Mouse (Mus musculus): ENCODE measurements at regions not wholly inside any gene's neighbourhood (a gene's known extent, or its start where the extent isn't known, plus 50 kb on each side); places are given as distances from the start of the nearest gene placed in this dataset.

DNA sequence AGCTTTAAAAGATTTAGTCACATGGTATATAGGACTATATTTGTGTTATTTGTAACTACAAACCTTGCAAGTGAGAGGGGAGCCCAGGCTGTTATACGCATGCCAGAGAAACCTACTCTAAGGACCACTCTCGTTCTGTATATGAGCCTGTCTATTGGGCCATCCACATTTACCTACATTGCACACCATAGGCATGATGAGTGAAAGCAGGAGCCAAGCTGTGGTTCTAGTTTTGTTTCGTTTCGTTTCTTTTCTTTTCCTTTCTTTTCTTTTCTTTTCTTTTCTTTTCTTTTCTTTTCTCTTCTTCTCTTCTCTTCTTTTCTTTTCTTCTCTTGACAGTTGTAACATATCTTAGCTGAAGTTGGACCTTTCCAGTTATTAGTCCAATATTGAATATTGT, 109.2 kb upstream of the Fndc3a start:
- Histone ChIP-seq H3K79me2 (ENCODE audit: control insufficient read depth, insufficient read depth, low read length, poor library complexity) (no peaks in the 10 kb centered on the region), H3K4me3 (ENCODE audit: control insufficient read depth in 1 of 2, insufficient read depth in 1 of 2, low read depth in 2 of 2, low read length in 2 of 2) (no peak overlapping the region), H3K4me1 (ENCODE audit: control insufficient read depth in 1 of 2, insufficient read depth in 2 of 2, low read length in 2 of 2) (no peaks in the 10 kb centered on the region), H3K27me3 (ENCODE audit: control insufficient read depth in 1 of 2, insufficient read depth in 2 of 2, low read length in 2 of 2) (no peaks in the 10 kb centered on the region; a peak in 1 of 4 replicates), H3K9me3 (replicated peaks; ENCODE audit: insufficient read depth, low read length) (no peaks in the 10 kb centered on the region), H3K36me3 (ENCODE audit: control insufficient read depth in 1 of 2, insufficient read depth in 2 of 2, low read length in 2 of 2) (no peaks in the 10 kb centered on the region), H3K27ac (ENCODE audit: control insufficient read depth, low read depth, low read length) (no peak overlapping the region), H3K9ac (ENCODE audit: control insufficient read depth, low read depth, low read length, poor library complexity, severe bottlenecking) (no peak overlapping the region)
- TF ChIP-seq NELFE (IDR thresholded peaks at IDR 0.05; ENCODE audit: low read depth, low read length) (no peak), ETS1 (IDR thresholded peaks at IDR 0.05; ENCODE audit: low read depth, low read length) (no peak), MAZ (IDR thresholded peaks at IDR 0.05; ENCODE audit: low read depth, low read length) (no peak), UBTF (IDR thresholded peaks at IDR 0.05; ENCODE audit: borderline replicate concordance, insufficient read depth, low read depth, low read length) (no peak), BHLHE40 (IDR thresholded peaks at IDR 0.05; ENCODE audit: borderline replicate concordance, low read depth, low read length) (no peak), TCF12 (IDR thresholded peaks at IDR 0.05; ENCODE audit: low read depth, low read length) (no peak), USF2 (IDR thresholded peaks at IDR 0.05; ENCODE audit: borderline replicate concordance in 1 of 2, insufficient read depth in 1 of 2, low read depth in 1 of 2, low read length in 2 of 2) (no peak)
- DNase-seq (ENCODE audit: low read depth, low spot score) = no peak

GRCm38 (mm10) chr14:72817764-72818163, 108.0 kb upstream of the Fndc3a start:
- Histone ChIP-seq H3K27ac (ENCODE audit: control insufficient read depth, low read depth, low read length) (no peak overlapping the region), H3K9ac (ENCODE audit: control insufficient read depth, low read depth, low read length, poor library complexity, severe bottlenecking) (no peak overlapping the region), H3K9me3 (replicated peaks; ENCODE audit: insufficient read depth, low read length) (no peaks in the 10 kb centered on the region), H3K36me3 (ENCODE audit: control insufficient read depth in 1 of 2, insufficient read depth in 2 of 2, low read length in 2 of 2) (no peaks in the 10 kb centered on the region), H3K27me3 (ENCODE audit: control insufficient read depth in 1 of 2, insufficient read depth in 2 of 2, low read length in 2 of 2) (no peaks in the 10 kb centered on the region; a peak in 1 of 4 replicates), H3K4me3 (ENCODE audit: control insufficient read depth in 1 of 2, insufficient read depth in 1 of 2, low read depth in 2 of 2, low read length in 2 of 2) (no peak overlapping the region), H3K79me2 (ENCODE audit: control insufficient read depth, insufficient read depth, low read length, poor library complexity) (no peaks in the 10 kb centered on the region), H3K4me1 (ENCODE audit: control insufficient read depth in 1 of 2, insufficient read depth in 2 of 2, low read length in 2 of 2) (no peaks in the 10 kb centered on the region)
- TF ChIP-seq ETS1 (IDR thresholded peaks at IDR 0.05; ENCODE audit: low read depth, low read length) = no peak
- no peak for TF ChIP-seq SMC3 (IDR thresholded peaks at IDR 0.05; ENCODE audit: low read depth, low read length)
- TF ChIP-seq ZKSCAN1 (IDR thresholded peaks at IDR 0.05; ENCODE audit: low read depth, low read length) = no peak
- TF ChIP-seq TCF12 (IDR thresholded peaks at IDR 0.05; ENCODE audit: low read depth, low read length) = no peak
- no peak for TF ChIP-seq NRF1 (IDR thresholded peaks at IDR 0.05; ENCODE audit: insufficient read depth, low read depth, low read length, poor library complexity, severe bottlenecking)
- TF ChIP-seq GATA1 (IDR thresholded peaks at IDR 0.05; ENCODE audit: low read depth, low read length) = no peak
- TF ChIP-seq POLR2AphosphoS2 (IDR thresholded peaks at IDR 0.05; ENCODE audit: low read length) = no peak
- no peak for DNase-seq (ENCODE audit: low read depth, low spot score)

GRCm38 (mm10) chr14:72816847-72817246, 107.0 kb upstream of the Fndc3a start:
- TF ChIP-seq TAL1 (IDR thresholded peaks at IDR 0.05; ENCODE audit: low read length) (no peak), SMC3 (IDR thresholded peaks at IDR 0.05; ENCODE audit: low read depth, low read length) (no peak), ELF1 (IDR thresholded peaks at IDR 0.05; ENCODE audit: low read depth, low read length) (no peak), EP300 (IDR thresholded peaks at IDR 0.05; ENCODE audit: low read depth in 1 of 2, low read length in 2 of 2) (no peak), ZMIZ1 (IDR thresholded peaks at IDR 0.05; ENCODE audit: low read depth, low read length) (no peak), CTCF (IDR thresholded peaks at IDR 0.05 in 2 of 3, conservative IDR thresholded peaks at IDR 0.05 in 1 of 3; ENCODE audit: control insufficient read depth in 1 of 3, insufficient read depth in 1 of 3, low read depth in 2 of 3, low read length in 3 of 3, poor library complexity in 1 of 3, severe bottlenecking in 1 of 3) (no peak), HCFC1 (IDR thresholded peaks at IDR 0.05; ENCODE audit: low read depth, low read length) (no peak), ZKSCAN1 (IDR thresholded peaks at IDR 0.05; ENCODE audit: low read depth, low read length) (no peak), GABPA (IDR thresholded peaks at IDR 0.05; ENCODE audit: low read depth, low read length) (no peak), BHLHE40 (IDR thresholded peaks at IDR 0.05; ENCODE audit: borderline replicate concordance, low read depth, low read length) (no peak), ETS1 (IDR thresholded peaks at IDR 0.05; ENCODE audit: low read depth, low read length) (no peak), SIN3A (IDR thresholded peaks at IDR 0.05; ENCODE audit: low read length) (no peak), MAZ (IDR thresholded peaks at IDR 0.05; ENCODE audit: low read depth, low read length) (no peak), GATA1 (IDR thresholded peaks at IDR 0.05; ENCODE audit: low read depth, low read length) (no peak), MAX (IDR thresholded peaks at IDR 0.05; ENCODE audit: low read length) (no peak)
- no peak for DNase-seq (ENCODE audit: low read depth, low spot score)
- Histone ChIP-seq H3K79me2 (ENCODE audit: control insufficient read depth, insufficient read depth, low read length, poor library complexity) (no peaks in the 10 kb centered on the region), H3K4me1 (ENCODE audit: control insufficient read depth in 1 of 2, insufficient read depth in 2 of 2, low read length in 2 of 2) (no peaks in the 10 kb centered on the region), H3K27me3 (ENCODE audit: control insufficient read depth in 1 of 2, insufficient read depth in 2 of 2, low read length in 2 of 2) (no peaks in the 10 kb centered on the region; a peak in 1 of 4 replicates), H3K4me3 (ENCODE audit: control insufficient read depth in 1 of 2, insufficient read depth in 1 of 2, low read depth in 2 of 2, low read length in 2 of 2) (no peak overlapping the region), H3K27ac (ENCODE audit: control insufficient read depth, low read depth, low read length) (no peak overlapping the region), H3K9ac (ENCODE audit: control insufficient read depth, low read depth, low read length, poor library complexity, severe bottlenecking) (no peak overlapping the region), H3K36me3 (ENCODE audit: control insufficient read depth in 1 of 2, insufficient read depth in 2 of 2, low read length in 2 of 2) (no peaks in the 10 kb centered on the region), H3K9me3 (replicated peaks; ENCODE audit: insufficient read depth, low read length) (no peaks in the 10 kb centered on the region)

Data from MEL (cell line).